Mouse (Mus musculus) leukemia stem cell, adult 10-12 weeks (primary cell): Measurements from ENCODE around the gene Gm4969. TPM values are rescaled to one million over a fixed set of nuclear protein-coding genes. Genes with fewer than 3 reads are reported as not detected.

ENCODE experiments used
- polyA plus RNA-seq: library from polyadenylated mRNA; stranded (reverse); fragments of >175 nt; gene quantifications from 2 replicates; pipeline ENCODE4 v1.2.3, GENCODE M21; 2012; ENCODE audit warnings: low replicate concordance

Gm4969 gene
- polyA plus RNA-seq = 0.07 TPM in 1 of 2 replicates, not detected in the other

DNA sequence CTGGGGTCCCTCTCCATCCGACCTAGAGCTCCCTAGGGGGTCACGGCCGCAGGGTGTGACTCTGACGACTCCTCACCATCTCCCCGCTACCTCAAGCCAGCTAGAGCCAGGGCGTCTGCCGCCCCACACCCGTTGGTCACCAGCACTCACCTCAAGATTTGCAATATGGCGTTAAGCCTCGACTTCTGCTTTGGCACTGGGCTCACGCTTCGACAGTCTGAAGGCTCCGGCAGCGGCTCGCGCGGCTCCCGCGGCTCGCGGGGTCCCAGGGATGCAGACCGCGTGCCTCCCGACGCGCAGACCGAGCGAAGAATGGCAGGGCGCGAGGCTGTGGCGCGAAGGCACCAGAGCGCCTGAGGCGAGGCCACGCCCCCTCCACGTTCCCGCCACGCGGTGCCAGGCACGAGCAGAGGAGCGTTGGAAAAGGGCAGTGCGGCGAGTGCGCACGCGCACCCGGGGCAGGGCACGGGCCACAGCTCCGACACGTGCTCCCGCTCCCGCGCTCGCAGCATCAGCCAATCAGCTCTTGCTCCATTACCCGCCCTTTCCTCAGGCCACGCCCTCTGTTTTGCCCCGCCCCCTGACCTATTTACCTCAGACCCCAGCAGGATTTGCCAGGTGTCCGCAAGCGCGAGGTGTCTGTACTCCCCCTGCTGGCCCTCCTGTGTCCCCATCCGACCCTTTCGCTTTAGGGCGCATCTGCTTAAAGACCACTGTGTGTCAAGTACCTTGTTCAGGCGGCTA, at the start of gene Gm4969:
TSS of gene Gm4969 (minus strand) at position 341 of the 744 bp plus-strand sequence.

GRCm38 (mm10) chr7:19165656-19166423, 47.7 kb upstream of the Gm4969 start, which contains the start of gene Gipr:
Gene Gipr (minus strand): TSS chr7:19166127.

DNA sequence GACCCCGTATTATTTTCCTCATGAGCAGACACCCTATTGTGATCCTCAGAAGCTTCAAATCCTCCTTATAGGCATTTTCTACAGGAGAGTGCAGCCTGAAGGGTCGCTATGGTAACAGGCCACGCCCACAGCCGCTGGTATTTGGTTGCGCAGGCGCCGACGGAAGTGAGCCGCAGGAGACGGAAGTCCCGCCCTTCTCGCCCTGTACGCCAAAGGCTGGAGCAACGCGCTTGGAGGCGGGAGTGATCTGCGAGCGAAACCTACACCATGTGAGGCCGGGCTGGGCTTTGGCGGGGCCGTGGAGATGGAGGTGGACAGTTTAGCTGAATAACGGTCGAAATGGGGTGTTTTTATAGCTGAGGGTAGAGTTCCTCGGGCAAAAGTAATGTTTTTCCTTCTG, 31.5 kb upstream of the Gm4969 start, which contains the start of gene Snrpd2:
TSS of gene Snrpd2 (plus strand) at position 97 of the 400 bp plus-strand sequence.

DNA sequence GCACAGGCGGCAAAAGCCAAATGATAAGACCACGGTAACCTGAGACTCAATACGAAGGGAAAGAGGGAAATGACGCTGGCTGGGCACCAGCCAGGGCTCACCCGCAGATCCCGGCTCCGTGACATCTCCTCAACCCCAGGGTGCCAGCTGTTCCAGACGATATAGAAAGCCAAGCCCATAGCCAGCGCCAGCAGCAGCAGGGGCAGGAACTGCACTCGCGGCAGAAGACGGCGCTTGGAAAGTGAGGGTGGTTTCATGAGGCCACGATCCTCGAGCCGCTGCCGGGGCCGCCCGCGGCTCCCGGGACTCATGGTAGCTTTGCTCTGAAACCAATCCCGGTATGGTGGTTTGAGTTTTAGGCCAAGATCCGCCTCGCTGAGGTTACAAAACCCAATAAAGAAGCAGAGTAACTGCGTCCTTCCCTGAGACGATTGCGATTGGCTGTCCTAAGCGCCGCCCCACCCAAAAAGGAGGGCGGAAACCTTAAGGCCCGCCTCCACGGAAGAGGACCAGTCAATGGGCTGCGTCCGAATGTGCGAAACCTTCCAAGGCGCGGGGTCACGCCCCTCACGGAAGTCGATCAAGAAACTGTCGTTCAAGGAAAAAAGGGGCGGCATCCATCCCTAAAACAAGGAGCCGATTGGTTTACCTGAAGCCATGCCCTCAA, 30.8 kb upstream of the Gm4969 start, which contains the start of gene Qpctl:
TSS of gene Qpctl (minus strand) at position 417 of the 667 bp plus-strand sequence.

GRCm38 (mm10) chr7:19119631-19120429, 1.7 kb upstream of the Gm4969 start, which contains the start of gene Fbxo46:
Gene Fbxo46 (plus strand): TSS chr7:19119859.

GRCm38 (mm10) chr7:19094471-19094825, 23.7 kb downstream of the Gm4969 start, which contains the start of gene Six5:
Gene Six5 (plus strand): TSS chr7:19094594.

DNA sequence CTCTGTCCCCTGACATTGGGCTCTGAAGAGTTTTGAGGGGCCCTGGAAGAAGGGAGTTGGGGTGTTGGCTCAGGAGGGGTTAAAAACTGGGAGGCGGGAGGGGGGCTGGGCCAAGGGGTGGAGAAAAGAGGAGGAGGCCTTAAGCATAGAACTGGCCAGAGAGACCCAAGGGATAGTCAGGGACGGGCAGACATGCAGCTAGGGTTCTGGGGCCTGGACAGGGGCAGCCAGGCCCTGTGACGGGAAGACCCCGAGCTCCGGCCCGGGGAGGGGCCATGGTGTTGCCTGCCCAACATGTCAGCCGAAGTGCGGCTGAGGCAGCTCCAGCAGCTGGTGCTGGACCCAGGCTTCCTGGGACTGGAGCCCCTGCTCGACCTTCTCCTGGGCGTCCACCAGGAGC, 34.5 kb downstream of the Gm4969 start, which contains the start of gene Dmpk:
TSS of gene Dmpk (plus strand) at position 149 of the 400 bp plus-strand sequence.

GRCm38 (mm10) chr7:19075723-19076585, 42.2 kb downstream of the Gm4969 start, which contains the start of gene Dmwd:
Gene Dmwd (plus strand): TSS chr7:19076227.

DNA sequence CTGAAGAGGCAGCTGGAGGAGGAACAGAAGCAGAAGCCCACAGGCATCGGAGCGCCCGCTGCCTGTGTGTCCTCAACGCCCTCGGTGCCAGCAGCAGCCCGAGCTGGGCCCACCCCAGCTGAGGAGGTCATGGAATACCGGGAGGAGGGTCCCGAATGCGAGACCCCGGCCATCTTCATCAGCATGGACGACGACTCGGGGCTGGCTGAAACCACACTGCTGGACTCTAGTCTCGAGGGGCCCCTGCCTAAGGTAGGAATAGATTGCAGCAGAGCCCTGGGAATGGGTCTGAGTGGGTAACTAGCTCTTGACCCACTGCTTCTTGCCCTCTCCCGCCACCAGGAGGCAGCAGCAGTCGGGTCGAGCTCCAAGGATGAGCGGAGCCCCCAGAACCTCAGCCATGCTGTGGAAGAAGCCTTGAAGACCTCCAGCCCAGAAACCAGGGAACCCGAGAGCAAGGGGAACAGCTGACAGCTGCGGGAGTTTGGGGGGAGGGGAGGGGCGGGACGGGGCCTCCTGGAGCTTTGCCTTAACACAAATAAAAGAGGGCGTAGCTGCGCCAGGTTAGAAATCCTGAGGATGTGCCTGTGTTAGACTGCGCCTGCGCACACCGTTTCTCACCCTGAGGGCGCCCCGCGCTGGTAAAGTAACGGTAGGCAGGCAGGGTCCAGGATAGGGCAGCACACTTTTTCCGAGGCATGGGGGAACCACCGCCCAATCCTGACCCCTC, 64.0 kb downstream of the Gm4969 start, which contains the start of gene Rsph6a:
TSS of gene Rsph6a (plus strand) at position 644 of the 730 bp plus-strand sequence.

Other genes with a start within 250 kb of the Gm4969 start
- 5.5 and 12.4 TPM in 2 replicates for gene Pglyrp1, start 247.0 kb downstream of the Gm4969 start, polyA plus RNA-seq
- gene Ccdc61, start 208.0 kb downstream of the Gm4969 start, polyA plus RNA-seq = 73.1 and 106 TPM in 2 replicates
- gene Nova2, start 192.5 kb downstream of the Gm4969 start, polyA plus RNA-seq = 0.39 and 0.47 TPM in 2 replicates
- gene Nanos2, start 131.0 kb downstream of the Gm4969 start, polyA plus RNA-seq = not detected in 2 replicates
- gene Mypop, start 127.1 kb downstream of the Gm4969 start, polyA plus RNA-seq = 0.99 and 3.6 TPM in 2 replicates
- gene Irf2bp1, start 114.3 kb downstream of the Gm4969 start, polyA plus RNA-seq = 116 and 192 TPM in 2 replicates
- gene Foxa3, start 94.8 kb downstream of the Gm4969 start, polyA plus RNA-seq = 0.11 TPM in 2 replicates
- gene Sympk, start 94.0 kb downstream of the Gm4969 start, polyA plus RNA-seq = 181 and 223 TPM in 2 replicates
- gene Rsph6a, start 63.7 kb downstream of the Gm4969 start, polyA plus RNA-seq = 0.19 TPM in 1 of 2 replicates, not detected in the other
- gene Dmwd, start 42.1 kb downstream of the Gm4969 start, polyA plus RNA-seq = 85.8 and 98.6 TPM in 2 replicates
- 62.6 and 65.4 TPM in 2 replicates for gene Dmpk, start 34.5 kb downstream of the Gm4969 start, polyA plus RNA-seq
- gene Six5, start 23.8 kb downstream of the Gm4969 start, polyA plus RNA-seq = 10.2 and 12.1 TPM in 2 replicates
- gene Fbxo46, start 1.5 kb upstream of the Gm4969 start, polyA plus RNA-seq = 28.1 and 39.2 TPM in 2 replicates
- gene Qpctl, start 30.9 kb upstream of the Gm4969 start, polyA plus RNA-seq = 9.8 and 13.7 TPM in 2 replicates
- gene Snrpd2, start 31.4 kb upstream of the Gm4969 start, polyA plus RNA-seq = 24.1 and 39.0 TPM in 2 replicates
- gene Gipr, start 47.8 kb upstream of the Gm4969 start, polyA plus RNA-seq = 0.07 TPM in 1 of 2 replicates, not detected in the other
- gene Eml2, start 58.1 kb upstream of the Gm4969 start, polyA plus RNA-seq = 6.5 and 12.1 TPM in 2 replicates
- gene Gpr4, start 94.2 kb upstream of the Gm4969 start, polyA plus RNA-seq = 0.88 and 1.3 TPM in 2 replicates
- gene Opa3, start 110.0 kb upstream of the Gm4969 start, polyA plus RNA-seq = 10.7 and 15.7 TPM in 2 replicates
- gene Vasp, start 153.4 kb upstream of the Gm4969 start, polyA plus RNA-seq = 240 and 739 TPM in 2 replicates
- 0.62 and 1.2 TPM in 2 replicates for gene Ppm1n, start 161.7 kb upstream of the Gm4969 start, polyA plus RNA-seq
- 0.57 and 1.1 TPM in 2 replicates for gene Rtn2, start 164.3 kb upstream of the Gm4969 start, polyA plus RNA-seq
- gene Fosb, start 191.7 kb upstream of the Gm4969 start, polyA plus RNA-seq = 1.1 and 5.9 TPM in 2 replicates
- gene Ercc1, start 226.4 kb upstream of the Gm4969 start, polyA plus RNA-seq = 21.3 and 28.9 TPM in 2 replicates
- 35.9 and 52.0 TPM in 2 replicates for gene Cd3eap, start 241.1 kb upstream of the Gm4969 start, polyA plus RNA-seq
- 19.1 and 23.9 TPM in 2 replicates for gene Ppp1r13l, start 241.4 kb upstream of the Gm4969 start, polyA plus RNA-seq